Mouse (Mus musculus): Measurements from ENCODE around the gene Pus7l.

Gene Pus7l

DNA sequence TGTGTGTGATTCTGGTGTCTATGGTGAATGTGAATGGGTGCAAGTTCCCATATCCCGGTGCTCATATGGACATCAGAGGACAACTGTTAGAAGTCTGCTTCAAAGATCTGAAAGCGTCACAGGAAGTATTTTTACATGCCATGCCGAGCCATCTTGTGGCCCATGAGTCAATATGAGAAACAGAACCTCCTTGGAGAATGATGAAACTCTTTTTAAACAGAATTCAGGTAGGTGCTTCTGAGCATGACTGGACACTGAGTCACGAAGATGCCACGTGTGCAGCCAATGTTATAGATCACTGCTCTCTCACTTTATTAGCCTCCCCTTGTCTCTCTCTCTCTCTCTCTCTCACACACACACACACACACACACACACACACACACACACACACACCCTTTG is 67.4 kb downstream of the Pus7l start:
- DNase-seq = no peak
